Mouse (Mus musculus) c-Kit-positive CD71-negative TER-119-negative erythroid progenitor cells, embryonic 14.5 days (primary cell): ENCODE data around the gene Pde4d.

Experiments
- DNase-seq: peaks from one replicate; pipeline ENCODE4 v3.0.0-alpha.2; 2013; ENCODE audit warnings: low read depth

Gene Pde4d

GRCm38 (mm10) chr13:109175281-109175680 lies 725.5 kb downstream of the Pde4d start:
- no peak for DNase-seq

- no peak for DNase-seq
These were observed 726.3 kb downstream of the Pde4d start for GRCm38 (mm10) chr13:109175852-109176621.

DNA sequence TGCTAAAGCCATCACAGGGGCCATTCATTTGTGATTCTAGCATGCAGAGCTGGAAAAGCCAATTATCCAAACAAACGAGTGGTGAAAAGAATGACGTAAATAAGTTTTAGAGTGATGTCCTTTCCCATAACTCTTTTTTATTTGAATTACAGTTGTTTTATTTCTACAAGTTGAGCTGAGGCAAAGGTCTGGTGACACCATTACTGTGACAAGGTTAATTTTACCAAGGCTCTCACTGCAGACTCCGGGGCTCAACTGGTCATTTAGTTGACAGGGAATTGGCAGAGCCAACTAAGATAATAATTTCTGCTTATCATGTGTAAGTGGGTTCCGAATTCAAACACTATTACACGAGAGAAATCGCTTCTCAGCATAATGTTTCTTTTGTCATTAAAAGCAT lies 731.6 kb downstream of the Pde4d start:
- DNase-seq, result no peak

DNA sequence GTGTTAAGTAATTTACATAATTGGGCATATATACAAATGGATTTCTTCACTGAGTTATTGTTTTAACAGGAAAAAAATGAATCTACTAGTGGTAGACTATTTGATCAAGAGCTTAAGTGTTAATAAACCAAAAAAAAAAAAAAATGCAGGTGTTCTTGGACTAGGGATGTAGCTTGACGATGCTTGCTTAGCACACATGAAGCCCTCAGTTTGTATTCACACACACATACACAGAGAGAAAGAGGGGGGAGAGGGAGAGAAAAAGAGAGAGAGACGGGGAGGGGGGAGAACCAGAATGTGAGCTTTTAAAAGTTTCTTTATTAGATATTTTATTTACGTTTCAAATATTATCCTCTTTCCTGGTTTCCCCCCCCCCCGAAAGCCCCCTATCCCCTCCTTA lies 740.9 kb downstream of the Pde4d start:
- DNase-seq, result no peak

DNA sequence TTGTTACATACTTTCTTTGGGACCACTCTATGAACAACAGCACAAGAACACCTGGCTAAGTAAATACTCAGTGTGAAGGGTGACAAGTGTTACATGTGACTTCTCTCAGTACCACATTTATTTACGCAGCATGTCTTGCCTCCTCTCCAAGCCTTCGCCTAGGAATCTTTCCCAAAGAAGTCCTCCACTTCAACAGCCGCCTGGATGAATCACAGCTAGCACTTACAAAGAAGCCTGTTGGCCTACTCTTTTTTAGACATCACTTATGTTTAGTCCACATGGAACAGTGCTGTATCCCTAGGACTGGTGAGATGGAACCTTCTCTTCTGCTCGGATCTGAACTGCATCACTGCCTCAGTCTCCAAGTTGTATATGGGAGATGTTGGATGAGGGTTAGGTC lies 741.4 kb downstream of the Pde4d start:
- no peak for DNase-seq

DNA sequence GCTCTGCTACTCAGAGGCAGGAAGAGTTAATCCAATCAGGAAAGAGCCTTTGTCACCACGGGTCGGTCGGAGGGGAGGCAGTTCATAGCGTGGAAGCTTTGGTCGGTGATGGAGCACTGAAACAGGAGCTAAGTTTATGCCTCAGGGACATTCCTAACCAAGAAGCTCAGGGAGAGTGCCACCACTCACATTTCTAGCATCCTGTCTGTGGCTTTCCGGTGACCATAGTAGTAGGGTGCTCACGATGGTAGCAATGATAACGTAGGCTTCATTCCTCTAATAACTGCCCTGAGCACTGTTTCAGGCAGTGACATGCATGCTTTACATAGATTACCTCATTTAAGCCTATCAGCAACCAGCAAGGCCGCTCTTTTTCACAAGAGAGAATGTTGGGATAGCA lies 755.8 kb downstream of the Pde4d start:
- no peak for DNase-seq

- DNase-seq, result no peak
These were observed 758.9 kb downstream of the Pde4d start for GRCm38 (mm10) chr13:109208607-109209006.

GRCm38 (mm10) chr13:109209413-109209812 lies 759.7 kb downstream of the Pde4d start:
- no peak for DNase-seq

- DNase-seq, result peak; percentile 55
These were observed 760.7 kb downstream of the Pde4d start for GRCm38 (mm10) chr13:109210403-109210802.

- no peak for DNase-seq
These were observed 761.7 kb downstream of the Pde4d start for GRCm38 (mm10) chr13:109211471-109211870.

DNA sequence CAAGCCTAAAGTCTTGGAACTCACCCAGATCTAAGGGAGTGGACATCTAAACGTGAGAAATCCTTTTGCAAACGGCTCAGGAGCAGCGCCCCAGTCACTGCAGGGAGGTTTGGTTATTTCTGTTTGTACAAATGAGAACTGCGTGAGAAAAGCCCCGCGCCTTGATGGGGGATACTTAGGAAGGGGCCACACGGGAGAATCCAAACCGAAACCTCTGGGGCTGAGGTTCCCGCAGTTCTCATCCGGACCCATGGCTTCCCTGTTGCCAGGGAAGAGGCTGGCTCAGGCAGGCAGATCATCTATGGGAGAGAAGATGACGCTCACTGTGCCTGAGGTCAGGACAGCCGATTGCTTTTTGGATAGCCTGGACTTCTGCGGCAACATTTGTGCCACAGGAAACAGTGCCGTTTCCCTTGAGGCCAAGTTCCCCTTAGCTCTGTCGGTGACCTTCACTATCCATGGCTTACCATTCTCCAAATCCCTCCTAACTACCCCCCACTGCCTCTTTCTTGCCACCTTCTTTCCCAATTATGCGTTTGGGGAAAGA lies 762.3 kb downstream of the Pde4d start:
- no peak for DNase-seq

DNA sequence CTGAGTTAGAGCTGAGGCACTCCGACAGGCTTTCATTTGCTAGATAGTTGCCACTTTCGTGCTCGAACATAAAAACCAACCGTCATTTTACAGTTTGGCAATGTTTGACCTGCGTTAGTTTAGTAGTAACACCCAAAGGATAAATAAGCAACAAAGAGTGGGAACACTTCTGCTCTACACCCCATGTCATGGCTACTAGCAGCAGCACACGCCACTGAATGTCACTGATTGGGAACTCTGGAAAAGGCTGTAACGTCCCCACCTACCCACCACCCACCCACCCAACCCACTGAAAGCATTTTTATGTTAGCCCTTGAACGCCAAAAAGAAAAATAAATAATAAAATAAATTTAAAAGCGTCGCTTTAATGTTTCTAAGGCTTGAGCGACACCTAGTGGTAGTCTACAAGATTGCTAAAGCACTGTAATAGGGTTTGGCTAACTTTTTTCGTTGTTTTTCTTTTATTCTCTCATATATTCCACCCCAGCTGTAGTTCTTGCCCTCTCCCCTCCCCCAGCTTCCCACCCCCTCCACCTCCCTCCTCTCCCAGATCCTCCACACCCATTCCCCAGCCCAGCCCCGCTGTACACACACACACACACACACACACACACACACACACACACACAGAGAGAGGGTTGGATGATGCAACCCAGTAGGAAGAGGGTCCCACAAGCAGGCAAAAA lies 763.2 kb downstream of the Pde4d start:
- DNase-seq, result no peak

DNA sequence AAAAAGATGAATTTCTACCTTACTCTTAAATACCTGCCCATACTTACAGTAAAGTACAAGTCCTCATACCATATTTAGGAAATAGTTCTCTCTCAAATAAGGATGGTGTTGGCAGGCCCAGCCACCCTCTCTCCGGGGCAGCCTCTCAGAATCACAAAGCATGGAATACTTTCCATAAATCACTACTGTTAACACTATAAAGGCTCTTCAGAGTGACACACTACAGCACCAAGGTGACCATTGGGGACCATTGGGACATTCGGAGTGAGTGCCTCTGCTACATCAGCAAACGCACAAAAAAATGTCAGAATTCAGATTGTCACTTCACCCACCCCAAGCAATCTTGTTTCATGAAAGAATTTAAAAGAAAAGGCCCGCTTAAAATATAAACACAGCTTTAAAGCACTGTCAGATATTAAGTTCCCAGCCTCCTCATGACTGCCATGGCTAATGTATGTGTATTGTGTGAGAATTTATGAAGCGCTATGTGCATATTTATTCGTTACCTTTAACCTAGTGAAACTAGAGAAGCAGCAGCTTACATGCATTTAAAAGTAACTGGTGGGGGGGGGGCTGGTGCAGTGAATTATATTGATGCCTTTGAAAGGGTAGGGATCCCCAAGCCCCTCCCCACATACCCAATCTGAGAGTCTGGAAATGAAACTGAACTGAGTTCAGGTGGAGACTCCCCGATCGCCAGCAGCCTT lies 769.4 kb downstream of the Pde4d start:
- DNase-seq, result no peak

- peak; percentile 34 for DNase-seq
These were observed 779.3 kb downstream of the Pde4d start for GRCm38 (mm10) chr13:109228967-109229617.

- no peak for DNase-seq
These were observed 780.0 kb downstream of the Pde4d start for GRCm38 (mm10) chr13:109229618-109230334.

DNA sequence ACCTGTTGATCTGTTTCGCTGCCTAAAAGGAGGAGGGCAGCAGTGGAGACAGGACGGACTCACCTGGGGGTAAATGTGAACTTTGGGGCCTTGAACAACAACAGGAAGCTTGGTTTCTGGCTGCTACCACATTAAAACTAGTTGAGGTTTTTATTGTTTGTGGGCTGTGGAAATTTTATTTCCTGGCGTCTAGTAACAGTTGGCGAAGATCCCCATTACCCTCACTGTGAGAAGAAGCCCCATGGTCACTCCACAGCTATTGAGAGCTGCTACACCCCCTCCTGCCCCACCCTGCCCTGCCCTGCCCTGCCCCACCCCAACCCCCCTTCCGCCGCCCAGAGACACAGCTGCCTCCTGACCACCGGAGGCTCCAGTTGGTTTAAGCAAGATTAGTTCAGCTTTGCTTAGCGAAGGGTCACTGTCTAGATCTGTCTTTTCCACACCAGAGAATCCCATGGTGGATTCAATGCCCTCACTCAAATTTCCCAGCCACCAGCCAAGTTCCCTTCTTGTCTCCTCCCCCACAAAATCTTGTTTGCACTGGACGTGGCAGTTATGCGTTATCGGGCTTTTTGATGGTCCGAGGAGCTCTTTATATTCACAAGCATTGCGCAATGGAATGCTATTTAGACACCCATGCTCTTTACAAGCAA lies 780.7 kb downstream of the Pde4d start:
- no peak for DNase-seq

DNA sequence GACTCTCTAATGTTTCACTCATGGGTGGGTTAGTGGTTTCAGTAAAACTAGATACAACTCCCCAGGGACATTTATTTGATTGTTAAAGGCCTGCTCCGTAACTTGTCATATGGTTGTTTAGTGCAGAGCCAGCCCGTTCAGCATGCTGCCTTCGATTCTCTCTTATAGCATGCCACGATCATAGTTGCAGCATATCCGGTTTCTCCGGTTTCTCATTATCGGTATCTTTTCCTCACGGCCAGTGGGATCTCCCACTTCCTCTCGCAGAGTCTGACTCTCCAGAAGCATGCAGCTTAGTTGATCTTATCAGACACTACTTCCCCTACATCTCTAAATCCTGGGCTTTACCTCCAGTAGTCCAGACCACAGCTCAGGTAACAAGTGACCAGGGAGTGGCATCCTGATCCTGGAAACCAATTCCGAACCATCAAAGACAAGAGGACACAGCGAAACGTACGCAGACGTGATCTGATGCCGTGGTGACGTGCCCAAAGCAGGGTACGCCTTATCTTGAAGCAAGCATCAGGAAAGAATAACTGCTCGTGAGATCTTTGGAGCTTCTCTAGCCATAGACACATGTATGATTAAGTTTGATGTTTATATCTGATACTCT lies 782.2 kb downstream of the Pde4d start:
- DNase-seq, result no peak

- DNase-seq, result no peak
These were observed 782.8 kb downstream of the Pde4d start for GRCm38 (mm10) chr13:109232531-109232930.

DNA sequence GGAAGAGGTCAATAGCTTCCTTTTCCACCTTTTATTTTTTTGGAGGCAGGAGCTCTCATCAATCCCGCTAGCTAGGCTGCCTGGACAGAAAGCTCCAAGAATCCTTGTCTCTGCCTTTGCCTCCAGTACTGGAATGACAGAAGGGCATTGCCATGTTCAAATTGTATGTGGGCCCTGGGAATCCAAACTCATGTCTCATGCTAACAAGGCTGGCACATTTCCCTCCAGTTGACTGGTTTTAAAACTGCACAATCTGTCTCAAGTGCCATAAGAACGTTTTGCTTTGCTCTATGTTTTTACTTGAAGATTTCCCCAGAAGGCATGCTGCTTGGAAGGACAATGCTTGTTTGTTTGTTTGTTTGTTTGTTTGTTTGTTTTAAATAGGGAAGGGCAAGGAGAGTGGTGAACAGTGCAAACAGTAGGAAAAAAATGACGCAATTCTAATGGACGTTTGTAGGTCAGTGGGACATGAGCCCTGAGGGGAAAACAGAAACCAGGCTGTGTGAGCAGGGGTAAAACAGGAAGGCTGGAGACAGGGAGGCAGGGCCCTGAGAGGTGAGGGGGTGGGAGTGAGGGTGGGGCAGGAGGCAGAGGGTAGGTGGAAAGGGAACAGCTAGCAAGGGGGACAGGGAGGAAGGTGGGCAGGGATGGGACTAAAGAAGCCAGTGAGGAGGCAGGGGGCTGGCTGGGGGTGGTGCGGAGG lies 784.3 kb downstream of the Pde4d start:
- no peak for DNase-seq

- no peak for DNase-seq
These were observed 786.3 kb downstream of the Pde4d start for GRCm38 (mm10) chr13:109236047-109236446.
